In the genomic region with DNA sequence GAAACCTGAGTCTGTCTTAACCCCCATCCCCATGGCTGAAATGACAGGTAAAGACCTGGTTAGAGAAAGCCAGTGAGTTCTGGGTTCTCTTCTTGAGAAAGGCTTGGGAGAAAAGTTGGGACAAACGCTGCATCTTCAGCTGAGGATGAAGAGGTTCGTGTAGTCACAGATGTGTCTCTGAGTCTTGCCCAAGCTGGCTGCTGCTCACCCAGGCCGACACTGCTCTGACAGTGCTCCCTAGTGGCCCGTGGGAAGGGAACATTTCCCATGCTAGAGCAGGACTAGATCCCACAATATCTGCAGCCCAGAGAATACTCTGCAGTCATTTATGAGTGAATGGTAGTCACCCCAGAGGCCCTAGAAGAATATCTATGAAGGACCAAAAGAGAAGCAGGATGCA, we compare ENCODE assay signal across 9 mouse cellular contexts.
DNase-seq lines count a peak whose midpoint lies in the region; ATAC-seq and TF ChIP-seq lines count a peak whose summit lies in the region.
"Had no signal": no experiment of that assay in that cellular context is flagged by ENCODE, and none has a peak within 500 bp of the region (broad histone marks: within the 10 kb centered on the region; RNA-seq: fewer than 3 reads in every experiment).

No protein-coding gene starts in this region.

- TF ChIP-seq POLR2A in kidney, adult 2 months (IDR thresholded peaks at IDR 0.05; ENCODE audit: low read depth, low read length): no peak

- H3K27me3 ChIP-seq in kidney, adult 2 months (replicated peaks; ENCODE audit: control insufficient read depth, insufficient read depth, low read length): no peaks in the 10 kb centered on the region
- no peaks in the 10 kb centered on the region for H3K27me3 ChIP-seq in kidney, embryonic 14.5 days (ENCODE audit: control insufficient read depth, insufficient read depth, low read length)
- no peaks in the 10 kb centered on the region for H3K27me3 ChIP-seq in Patski
- H3K27me3 ChIP-seq in lung, embryonic 14.5 days (ENCODE audit: insufficient read depth, low read length): no peaks in the 10 kb centered on the region
- H3K27me3 ChIP-seq in forebrain, embryonic 10.5 days (ENCODE audit: poor library complexity, severe bottlenecking): no peaks in the 10 kb centered on the region

- in situ Hi-C loops in Patski (cut with MboI; ENCODE audit: low pct_unique_long_range_greater_than_20kb): no loop called here

- no peaks in the 10 kb centered on the region for H3K9me3 ChIP-seq in kidney, embryonic 14.5 days (ENCODE audit: control insufficient read depth, low read length)
- no peaks in the 10 kb centered on the region for H3K9me3 ChIP-seq in lung, embryonic 14.5 days (ENCODE audit: low read depth, low read length)
- H3K9me3 ChIP-seq in forebrain, embryonic 10.5 days: no peaks in the 10 kb centered on the region

- no peaks in the 10 kb centered on the region for H3K36me3 ChIP-seq in kidney, adult 2 months (ENCODE audit: control insufficient read depth, insufficient read depth, low read length)
- no peaks in the 10 kb centered on the region for H3K36me3 ChIP-seq in kidney, embryonic 14.5 days (ENCODE audit: control insufficient read depth, insufficient read depth, low read length)
- H3K36me3 ChIP-seq in lung, embryonic 14.5 days (ENCODE audit: insufficient read depth): no peaks in the 10 kb centered on the region
- no peaks in the 10 kb centered on the region for H3K36me3 ChIP-seq in forebrain, embryonic 10.5 days (replicated peaks)

- H3K27ac ChIP-seq in kidney, adult 2 months (ENCODE audit: insufficient read depth, low read depth, low read length): no peak overlapping the region
- no peak overlapping the region for H3K27ac ChIP-seq in kidney, embryonic 14.5 days (ENCODE audit: low read depth, low read length)
- H3K27ac ChIP-seq in lung, embryonic 14.5 days (ENCODE audit: low read depth): no peak overlapping the region
- no peak overlapping the region for H3K27ac ChIP-seq in forebrain, embryonic 10.5 days

- CTCF ChIA-PET in Patski (lab: Charles Lee): interaction anchor here (1.0 to 1.2 kb wide), 2 partner anchors 166 to 196 kb away, joined by 3 read pairs; no protein-coding TSS in a partner anchor

- peak; percentile 53 for TF ChIP-seq CTCF in kidney, adult 2 months (conservative IDR thresholded peaks at IDR 0.05; ENCODE audit: insufficient read depth, insufficient read length, low read depth, low read length)
- peak; percentile 54 for TF ChIP-seq CTCF in Patski (IDR thresholded peaks at IDR 0.05)
- TF ChIP-seq CTCF in lung, embryonic 14.5 days (IDR thresholded peaks at IDR 0.05; ENCODE audit: low read depth): peak; percentile 54

- 41% methylated on average over 4 of the region's 4 CpGs for WGBS in kidney, adult 2 months
- WGBS in kidney, embryonic 14.5 days: 59% methylated on average over 4 of the region's 4 CpGs
- WGBS in lung, embryonic 14.5 days: 52% methylated on average over 4 of the region's 4 CpGs
- WGBS in forebrain, embryonic 10.5 days: 73% methylated on average over 4 of the region's 4 CpGs

- peak; percentile 57 for DNase-seq in kidney, adult 2 months
- no peak for DNase-seq in Patski (ENCODE audit: low read depth, low spot score)
- peak; percentile 44 to 51 for DNase-seq in heart, adult 9 months (ENCODE audit: low spot score in 2 of 2)
- peak; percentile 50 for DNase-seq in lung, embryonic 14.5 days
- DNase-seq in urinary bladder, postnatal 10 days (ENCODE audit: low spot score): no peak
- no peak for DNase-seq in forebrain, embryonic 10.5 days (ENCODE audit: extremely low spot score, low spot score)

- no peak overlapping the region for H3K9ac ChIP-seq in kidney, embryonic 14.5 days (ENCODE audit: low read depth, low read length)
- no peak overlapping the region for H3K9ac ChIP-seq in lung, embryonic 14.5 days

- H3K4me2 ChIP-seq in kidney, embryonic 14.5 days (replicated peaks; ENCODE audit: low read depth, low read length): no peak overlapping the region
- H3K4me2 ChIP-seq in lung, embryonic 14.5 days: no peak overlapping the region

- H3K4me3 ChIP-seq in kidney, adult 2 months (ENCODE audit: insufficient read depth, low read depth, low read length): no peak overlapping the region
- no peak overlapping the region for H3K4me3 ChIP-seq in kidney, embryonic 14.5 days (ENCODE audit: low read length)
- H3K4me3 ChIP-seq in lung, embryonic 14.5 days (ENCODE audit: low read depth, low read length): no peak overlapping the region
- no peak overlapping the region for H3K4me3 ChIP-seq in forebrain, embryonic 10.5 days
- H3K4me3 ChIP-seq: myocyte had no signal

- H3K4me1 ChIP-seq in kidney, adult 2 months (ENCODE audit: control insufficient read depth, insufficient read depth, low read length): no peaks in the 10 kb centered on the region
- H3K4me1 ChIP-seq in kidney, embryonic 14.5 days (ENCODE audit: control insufficient read depth, insufficient read depth, low read length): no peaks in the 10 kb centered on the region
- H3K4me1 ChIP-seq in lung, embryonic 14.5 days (ENCODE audit: insufficient read depth): no peaks in the 10 kb centered on the region
- H3K4me1 ChIP-seq in forebrain, embryonic 10.5 days: peaks cover 17% of the 10 kb centered on the region; the same call in 1 of the 2 replicates

- POLR2A ChIA-PET in Patski (lab: Charles Lee): no interaction called here

- no peak for ATAC-seq in kidney, embryonic 14.5 days (ENCODE audit: low FRiP score, low TSS enrichment)
- ATAC-seq in Patski: no peak
- no peak for ATAC-seq in lung, embryonic 14.5 days (ENCODE audit: insufficient read depth)
- no peak for ATAC-seq in monocyte, adult 5-6 weeks (replicated peaks; ENCODE audit: insufficient number of reproducible peaks, low FRiP score, low TSS enrichment, poor library complexity, severe bottlenecking)

Comparison
In these comparisons a context has a peak if more than half of its experiments do, and no peak if none do; other contexts are left out.
1. DNase-seq: peak in kidney, adult 2 months (single experiment), heart, adult 9 months (2 of 2) and lung, embryonic 14.5 days (single experiment); none in Patski (single experiment), urinary bladder, postnatal 10 days (single experiment) and forebrain, embryonic 10.5 days (single experiment).
2. Peak in every context shown above with its lines, with median percentiles within 50 percentile points of each other: CTCF ChIP-seq.